Mouse (Mus musculus) lung, postnatal 0 days (tissue): Measurements from ENCODE around the gene Pick1.

Experiments used
- CTCF ChIP-seq: IDR thresholded peaks from 2 replicates; pipeline ENCODE4 v1.5.1; 2016; ENCODE audit warnings: antibody characterized with exemption, mild to moderate bottlenecking
- EP300 ChIP-seq: IDR thresholded peaks from 2 replicates; pipeline ENCODE4 v1.6.1; 2016; ENCODE audit warnings: antibody characterized with exemption, mild to moderate bottlenecking, control low read depth

- TF ChIP-seq EP300 (no peak), CTCF (no peak)
Observed at GRCm38 (mm10) chr15:79244071-79244893, 15.3 kb downstream of the Pick1 start.
